Mouse (Mus musculus) kidney, postnatal 25 days (tissue): ENCODE data around the gene Qrfp.

Experiments used
- DNase-seq, 2 experiments: peaks; one replicate each; pipeline ENCODE4 v3.0.0; 2021; ENCODE audit warnings: mixed read lengths in 2 of 2

Gene Qrfp

DNA sequence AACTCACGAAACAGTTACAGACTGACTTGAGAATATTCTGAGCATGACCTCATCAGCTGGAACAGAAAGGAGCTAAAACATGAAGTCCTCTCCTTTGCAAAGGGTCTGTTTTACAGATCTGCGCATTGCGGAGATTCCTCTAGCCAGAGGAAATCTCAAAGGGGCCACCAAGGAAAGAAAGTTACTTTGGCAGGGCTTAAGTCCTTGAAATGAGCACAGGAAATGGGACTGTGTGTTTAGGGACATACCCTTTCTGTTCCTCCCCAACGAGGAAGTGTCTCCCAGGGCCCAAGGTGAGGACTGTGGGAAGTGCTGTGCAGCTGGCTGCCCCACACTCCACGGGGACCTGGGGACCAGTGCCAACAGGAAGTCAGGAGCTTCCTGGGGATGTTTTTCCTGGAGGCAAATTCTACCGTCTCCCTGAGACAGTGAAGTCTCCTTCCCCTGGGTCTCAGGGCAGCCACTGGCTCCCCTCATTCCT lies 40.7 kb downstream of the Qrfp start:
- peak; percentile 82 to 90 for DNase-seq

- no peak for DNase-seq
These were observed 41.3 kb downstream of the Qrfp start for GRCm38 (mm10) chr2:31769115-31769514.

GRCm38 (mm10) chr2:31767815-31768214 lies 42.6 kb downstream of the Qrfp start:
- no peak for DNase-seq

DNA sequence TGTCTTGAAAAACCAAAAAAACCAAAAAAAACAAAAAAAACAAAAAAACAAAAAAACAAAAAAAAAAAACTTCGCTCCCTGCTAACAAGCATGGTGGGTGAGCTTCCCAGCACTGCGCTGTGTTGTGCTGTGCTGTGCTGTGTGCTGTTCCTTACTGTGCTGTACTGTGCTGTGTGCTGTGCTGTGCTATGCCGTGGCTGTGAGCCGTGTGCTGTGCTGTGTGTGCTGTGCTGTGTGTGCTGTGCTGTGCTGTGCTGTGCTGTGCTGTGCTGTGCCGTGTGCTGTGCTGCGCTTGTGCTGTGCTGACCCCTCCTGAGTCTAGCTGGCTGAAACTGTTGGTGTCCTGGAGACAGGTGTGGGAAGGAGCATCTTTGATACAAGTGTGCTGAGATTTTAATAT lies 43.3 kb downstream of the Qrfp start:
- no peak for DNase-seq

- DNase-seq: no peak
These were observed 47.1 kb downstream of the Qrfp start for GRCm38 (mm10) chr2:31763271-31763670.

DNA sequence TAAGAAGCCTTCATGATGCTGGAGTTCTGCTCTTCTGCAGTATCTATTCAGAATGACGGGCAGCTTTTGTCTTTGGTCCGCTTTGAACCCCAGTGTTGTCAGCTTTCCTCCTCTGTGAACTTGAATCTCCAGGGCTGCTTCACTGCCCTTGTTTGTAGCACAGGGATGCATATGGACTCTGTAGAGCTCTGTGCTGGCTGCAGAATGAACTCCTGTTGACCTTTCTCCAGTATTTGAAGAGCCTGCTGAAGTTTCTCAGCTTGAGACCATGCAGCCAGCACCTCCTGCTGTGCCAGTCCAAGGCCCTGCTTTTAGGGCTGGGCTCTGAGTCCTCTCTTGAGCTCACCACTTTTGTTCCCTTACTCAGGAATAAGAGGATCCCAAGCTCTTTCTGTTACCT lies 47.5 kb downstream of the Qrfp start:
- no peak for DNase-seq

DNA sequence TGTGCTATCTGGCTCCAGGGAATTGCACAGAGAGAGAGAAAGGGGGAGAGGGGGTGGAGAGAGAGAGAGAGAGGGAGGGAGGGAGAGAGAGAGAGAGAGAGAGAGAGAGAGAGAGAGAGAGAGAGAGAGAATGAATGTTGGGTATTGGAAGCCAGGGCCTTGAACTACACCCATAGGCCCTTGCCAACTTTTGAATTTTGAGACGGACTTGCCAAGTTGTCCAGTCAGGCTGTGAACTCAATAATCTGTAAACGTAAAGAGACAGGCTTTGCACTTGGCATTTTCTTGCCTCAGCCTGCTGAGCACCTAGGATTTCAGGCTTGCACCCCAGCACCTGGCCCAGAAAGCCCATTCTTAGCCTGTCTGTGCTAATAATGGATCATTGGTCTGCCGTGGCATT lies 48.2 kb downstream of the Qrfp start:
- no peak for DNase-seq

DNA sequence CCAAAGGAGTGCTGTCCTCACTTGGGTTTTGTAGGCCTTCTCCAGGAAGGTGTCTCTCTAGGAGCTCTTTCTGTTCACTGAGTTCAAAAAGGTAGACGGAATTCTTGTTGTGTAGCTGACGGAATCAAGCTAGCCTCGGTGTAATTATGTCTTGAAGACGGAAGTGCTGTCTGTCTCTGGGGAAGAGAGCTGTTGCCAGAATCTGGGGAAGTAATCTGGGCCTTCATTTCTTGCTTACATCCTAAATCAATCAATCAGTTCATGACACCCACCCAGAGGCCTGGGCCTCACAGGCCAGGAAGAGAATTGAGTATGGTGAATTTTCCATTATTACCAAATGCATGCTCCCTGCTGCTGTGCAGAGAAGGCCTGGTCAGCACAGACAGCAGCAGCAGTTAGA lies 48.8 kb downstream of the Qrfp start:
- peak in 1 of 2 experiments; percentile 47 for DNase-seq

DNA sequence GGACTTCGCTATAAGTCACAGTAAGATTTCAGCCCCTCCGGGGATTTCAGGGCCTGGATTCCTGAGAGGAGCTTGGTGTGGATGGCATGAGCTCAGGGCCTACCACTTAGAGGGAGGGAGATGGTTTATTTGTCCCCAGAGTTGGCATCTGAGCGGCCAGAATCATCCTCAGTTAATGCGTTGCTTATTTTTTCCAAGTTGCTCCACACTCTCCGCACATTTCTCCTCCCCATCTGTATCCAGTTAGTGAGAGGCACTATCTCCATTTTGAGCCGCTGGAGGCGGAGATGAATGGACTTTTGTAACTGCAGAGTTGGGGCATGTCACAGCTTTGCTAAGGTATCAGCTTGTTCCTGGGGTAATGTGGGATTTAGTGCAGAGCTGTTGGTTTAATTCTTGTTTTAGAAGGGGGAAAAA lies 49.3 kb downstream of the Qrfp start:
- no peak for DNase-seq

GRCm38 (mm10) chr2:31760486-31760885 lies 49.9 kb downstream of the Qrfp start:
- DNase-seq: no peak

GRCm38 (mm10) chr2:31759751-31760460 lies 50.5 kb downstream of the Qrfp start:
- peak; percentile 85 to 91 for DNase-seq

- DNase-seq: no peak
These were observed 51.4 kb downstream of the Qrfp start for GRCm38 (mm10) chr2:31758966-31759365.

GRCm38 (mm10) chr2:31757472-31757871 lies 52.9 kb downstream of the Qrfp start:
- no peak for DNase-seq
